Mouse (Mus musculus): ENCODE measurements around the gene Arl1. TPM values are rescaled to one million over a fixed set of nuclear protein-coding genes. Genes with fewer than 3 reads are reported as not detected.

Gene Arl1
- 184 and 208 TPM in 2 replicates for polyA plus RNA-seq (2015; fragmentation: Nextera tagmentation; extraction: Ambion mirVana)

GRCm38 (mm10) chr10:88730571-88731495, at the start of gene Arl1:
TSS of gene Arl1 (plus strand) at chr10:88730858.

GRCm38 (mm10) chr10:88684925-88685324, 45.7 kb upstream of the Arl1 start, which contains the start of gene Spic:
TSS of gene Spic (minus strand) at chr10:88685015.

Other genes with a start within 250 kb of the Arl1 start
- 41.4 and 45.0 TPM in 2 replicates for gene Chpt1, start 226.8 kb upstream of the Arl1 start, polyA plus RNA-seq (2015; fragmentation: Nextera tagmentation; extraction: Ambion mirVana)
- gene Mybpc1, start 125.7 kb upstream of the Arl1 start, polyA plus RNA-seq (2015; fragmentation: Nextera tagmentation; extraction: Ambion mirVana): 0.15 and 0.23 TPM in 2 replicates
- 0.19 TPM in 1 of 2 replicates, not detected in the other for gene Spic, start 45.8 kb upstream of the Arl1 start, polyA plus RNA-seq (2015; fragmentation: Nextera tagmentation; extraction: Ambion mirVana)
- 6.4 and 7.1 TPM in 2 replicates for gene Utp20, start 95.9 kb downstream of the Arl1 start, polyA plus RNA-seq (2015; fragmentation: Nextera tagmentation; extraction: Ambion mirVana)
- gene Slc5a8, start 155.1 kb downstream of the Arl1 start, polyA plus RNA-seq (2015; fragmentation: Nextera tagmentation; extraction: Ambion mirVana): 0.06 TPM in 2 replicates

All from urinary bladder, postnatal 0 days (tissue).